Mouse (Mus musculus): ENCODE results near the gene 1700067K01Rik. TPM values are rescaled to one million over a fixed set of nuclear protein-coding genes. Genes with fewer than 3 reads are reported as not detected.

1700067K01Rik gene
- total and polyA plus RNA-seq, 3 experiments: 0.53 to 0.69 TPM; not detected in 1

DNA sequence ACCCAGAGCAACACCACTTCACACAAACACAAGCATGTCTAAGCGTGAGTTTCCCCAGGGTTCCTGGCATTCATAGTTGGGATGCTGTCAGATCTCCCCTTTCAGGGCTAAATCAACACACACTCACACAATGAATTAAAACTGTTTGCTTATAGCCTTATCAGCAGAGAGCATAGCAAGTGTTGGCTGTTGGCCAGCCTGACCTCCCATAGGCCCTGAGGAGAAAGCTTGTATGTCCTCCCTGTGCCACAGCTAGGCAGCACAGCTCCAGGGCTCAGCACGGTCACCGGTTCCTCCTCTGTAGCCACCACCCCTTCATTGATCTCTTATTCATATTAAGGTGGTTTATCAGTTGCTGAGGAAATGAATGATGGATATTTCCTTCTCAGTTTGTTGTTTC, 51.4 kb downstream of the 1700067K01Rik start:
- Histone ChIP-seq H3K9me3 (replicated peaks; ENCODE audit: insufficient read depth, low read length) (no peaks in the 10 kb centered on the region), H3K79me2 (ENCODE audit: control insufficient read depth, insufficient read depth, low read length, poor library complexity) (no peaks in the 10 kb centered on the region), H3K27ac (ENCODE audit: control insufficient read depth, low read depth, low read length) (peak overlapping the region; percentile 16; the same call in 1 of the 2 replicates), H3K4me1 (ENCODE audit: control insufficient read depth in 1 of 2, insufficient read depth in 2 of 2, low read length in 2 of 2) (peaks cover 3 to 4% of the 10 kb centered on the region in 2 experiments; a peak in 3 of 4 replicates), H3K27me3 (ENCODE audit: control insufficient read depth in 1 of 2, insufficient read depth in 2 of 2, low read length in 2 of 2) (no peaks in the 10 kb centered on the region), H3K4me3 (ENCODE audit: control insufficient read depth in 1 of 2, insufficient read depth in 1 of 2, low read depth in 2 of 2, low read length in 2 of 2) (no peak overlapping the region), H3K9ac (ENCODE audit: control insufficient read depth, low read depth, low read length, poor library complexity, severe bottlenecking) (no peak overlapping the region), H3K36me3 (ENCODE audit: control insufficient read depth in 1 of 2, insufficient read depth in 2 of 2, low read length in 2 of 2) (peaks cover 0 to 2% of the 10 kb centered on the region in 2 experiments; a peak in 1 of 4 replicates)
- peak; percentile 92 for DNase-seq (ENCODE audit: low read depth, low spot score)
- TF ChIP-seq BHLHE40 (IDR thresholded peaks at IDR 0.05; ENCODE audit: borderline replicate concordance, low read depth, low read length) (no peak), ELF1 (IDR thresholded peaks at IDR 0.05; ENCODE audit: low read depth, low read length) (no peak), MAZ (IDR thresholded peaks at IDR 0.05; ENCODE audit: low read depth, low read length) (no peak), GATA1 (IDR thresholded peaks at IDR 0.05; ENCODE audit: low read depth, low read length) (peak; percentile 92), TBP (IDR thresholded peaks at IDR 0.05; ENCODE audit: low read depth, low read length) (no peak), NELFE (IDR thresholded peaks at IDR 0.05; ENCODE audit: low read depth, low read length) (no peak), KAT2A (conservative IDR thresholded peaks at IDR 0.05; ENCODE audit: low read depth, low read length) (no peak), USF1 (IDR thresholded peaks at IDR 0.05; ENCODE audit: low read depth, low read length) (no peak), E2F4 (IDR thresholded peaks at IDR 0.05; ENCODE audit: borderline replicate concordance, low read depth, low read length) (no peak), JUND (IDR thresholded peaks at IDR 0.05; ENCODE audit: low read depth, low read length) (no peak), CTCF (IDR thresholded peaks at IDR 0.05 in 2 of 3, conservative IDR thresholded peaks at IDR 0.05 in 1 of 3; ENCODE audit: control insufficient read depth in 1 of 3, insufficient read depth in 1 of 3, low read depth in 2 of 3, low read length in 3 of 3, poor library complexity in 1 of 3, severe bottlenecking in 1 of 3) (no peak), USF2 (IDR thresholded peaks at IDR 0.05; ENCODE audit: borderline replicate concordance in 1 of 2, insufficient read depth in 1 of 2, low read depth in 1 of 2, low read length in 2 of 2) (no peak), POLR2AphosphoS5 (IDR thresholded peaks at IDR 0.05; ENCODE audit: borderline replicate concordance, low read depth, low read length) (no peak), TCF12 (IDR thresholded peaks at IDR 0.05; ENCODE audit: low read depth, low read length) (peak; percentile 70), UBTF (IDR thresholded peaks at IDR 0.05; ENCODE audit: borderline replicate concordance, insufficient read depth, low read depth, low read length) (no peak), ETS1 (IDR thresholded peaks at IDR 0.05; ENCODE audit: low read depth, low read length) (peak; percentile 46; the same call in 1 of the 2 replicates), NRF1 (IDR thresholded peaks at IDR 0.05; ENCODE audit: insufficient read depth, low read depth, low read length, poor library complexity, severe bottlenecking) (no peak), CHD1 (IDR thresholded peaks at IDR 0.05; ENCODE audit: low read depth, low read length) (no peak), SIN3A (IDR thresholded peaks at IDR 0.05; ENCODE audit: low read length) (peak; percentile 29; the same call in 1 of the 2 replicates), MXI1 (IDR thresholded peaks at IDR 0.05; ENCODE audit: low read depth, low read length) (no peak), RCOR1 (IDR thresholded peaks at IDR 0.05; ENCODE audit: low read depth, low read length) (peak; percentile 50; the same call in 1 of the 2 replicates), ZC3H11A (IDR thresholded peaks at IDR 0.05; ENCODE audit: low read depth, low read length) (no peak), TAL1 (IDR thresholded peaks at IDR 0.05; ENCODE audit: low read length) (peak; percentile 61), GABPA (IDR thresholded peaks at IDR 0.05; ENCODE audit: low read depth, low read length) (no peak), HCFC1 (IDR thresholded peaks at IDR 0.05; ENCODE audit: low read depth, low read length) (no peak), RAD21 (IDR thresholded peaks at IDR 0.05; ENCODE audit: low read depth, low read length) (no peak), POLR2A (IDR thresholded peaks at IDR 0.05; ENCODE audit: control insufficient read depth in 1 of 2, insufficient read depth in 1 of 2, low read depth in 1 of 2, low read length in 2 of 2, poor library complexity in 1 of 2) (no peak), MYB (IDR thresholded peaks at IDR 0.05; ENCODE audit: low read depth, low read length) (0 out of 2 replicates have a peak, but pooled peaks have one; percentile 28), ZKSCAN1 (IDR thresholded peaks at IDR 0.05; ENCODE audit: low read depth, low read length) (no peak), CHD2 (IDR thresholded peaks at IDR 0.05; ENCODE audit: low read length) (no peak), POLR2AphosphoS2 (IDR thresholded peaks at IDR 0.05; ENCODE audit: low read length) (no peak), MAX (IDR thresholded peaks at IDR 0.05; ENCODE audit: low read length) (no peak), ZMIZ1 (IDR thresholded peaks at IDR 0.05; ENCODE audit: low read depth, low read length) (no peak), MYC (IDR thresholded peaks at IDR 0.05; ENCODE audit: low read depth, low read length) (no peak), MEF2A (IDR thresholded peaks at IDR 0.05; ENCODE audit: extremely low read depth, insufficient replicate concordance, low read depth, low read length, poor library complexity, severe bottlenecking) (no peak), SMC3 (IDR thresholded peaks at IDR 0.05; ENCODE audit: low read depth, low read length) (no peak; the same call in 1 of the 2 replicates), EP300 (IDR thresholded peaks at IDR 0.05; ENCODE audit: low read depth in 1 of 2, low read length in 2 of 2) (peak; percentile 74 to 82), MAFK (IDR thresholded peaks at IDR 0.05; ENCODE audit: borderline replicate concordance, low read depth, low read length) (no peak)
